7 mouse cellular contexts compared by ENCODE assay signal in the genomic region with DNA sequence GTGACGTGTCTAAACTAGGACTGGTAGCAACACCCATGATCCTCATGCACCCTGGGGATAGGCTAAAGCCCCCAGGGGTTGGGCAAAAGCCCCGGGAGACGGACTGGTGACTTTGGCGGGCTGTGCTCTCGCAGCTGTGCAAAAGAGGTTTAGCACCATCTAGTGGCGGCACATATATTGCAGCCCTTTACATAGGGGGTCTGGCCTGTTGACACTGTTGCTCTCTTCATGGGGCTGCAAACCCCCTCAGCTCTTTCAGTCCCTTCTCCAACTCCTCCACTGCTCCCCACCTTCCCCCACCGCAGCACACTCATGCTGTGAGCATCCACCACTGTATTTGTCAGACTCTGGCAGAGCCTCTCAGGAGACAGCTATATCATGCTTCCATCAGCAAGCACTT.
DNase-seq lines count a peak whose midpoint lies in the region.
"Not testable (repeated sequence)": the region's sequence is repeated elsewhere in the genome, so short reads cannot be mapped to it uniquely, and the experiment has no call there.

No protein-coding gene starts in this region.

- H3K4me1 ChIP-seq in midbrain, embryonic 10.5 days = not testable (repeated sequence)

- H3K27me3 ChIP-seq in midbrain, embryonic 10.5 days (ENCODE audit: low read depth, poor library complexity, severe bottlenecking) = not testable (repeated sequence)

- H3K36me3 ChIP-seq in midbrain, embryonic 10.5 days = not testable (repeated sequence)

- not testable (repeated sequence) for H3K27ac ChIP-seq in midbrain, embryonic 10.5 days (replicated peaks)

- WGBS in midbrain, embryonic 10.5 days = 28% methylated on average over 7 of the region's 7 CpGs

- DNase-seq in R1 (ENCODE audit: low read depth, low spot score) = peak; percentile 75
- DNase-seq in cerebellum, adult 9-10 months = peak; percentile 35
- DNase-seq in frontal cortex, postnatal 36 days (ENCODE audit: low spot score in 2 of 2) = peak; percentile 46 to 50
- DNase-seq in induced T-regulatory cell, adult 2 months (ENCODE audit: low read depth) = peak; percentile 60
- DNase-seq in left cerebral cortex, postnatal 10 days (ENCODE audit: extremely low spot score in 1 of 2, low spot score in 2 of 2) = peak; percentile 4 to 52
- peak; percentile 48 for DNase-seq in midbrain, embryonic 10.5 days (ENCODE audit: low spot score)
- peak; percentile 12 for DNase-seq in spleen, adult 12 weeks (ENCODE audit: low spot score)

- intact Hi-C loops in left cerebral cortex, postnatal 10 days (cut with DNase I) = loop anchor here (5.0 kb wide), 1 partner anchor 65 kb away; no protein-coding TSS in a partner anchor

- not testable (repeated sequence) for H3K4me3 ChIP-seq in midbrain, embryonic 10.5 days

- H3K9me3 ChIP-seq in midbrain, embryonic 10.5 days (replicated peaks) = not testable (repeated sequence)

Comparison
In these comparisons a context has a peak if more than half of its experiments do, and no peak if none do; other contexts are left out.
1. DNase-seq: peak in every context shown above with its lines; median percentile 75 in R1; 60 in induced T-regulatory cell, adult 2 months; 48 in frontal cortex, postnatal 36 days; 48 in midbrain, embryonic 10.5 days; 35 in cerebellum, adult 9-10 months; 28 in left cerebral cortex, postnatal 10 days; 12 in spleen, adult 12 weeks.